Mouse (Mus musculus): ENCODE results near the gene Abhd13.

The Abhd13 gene

DNA sequence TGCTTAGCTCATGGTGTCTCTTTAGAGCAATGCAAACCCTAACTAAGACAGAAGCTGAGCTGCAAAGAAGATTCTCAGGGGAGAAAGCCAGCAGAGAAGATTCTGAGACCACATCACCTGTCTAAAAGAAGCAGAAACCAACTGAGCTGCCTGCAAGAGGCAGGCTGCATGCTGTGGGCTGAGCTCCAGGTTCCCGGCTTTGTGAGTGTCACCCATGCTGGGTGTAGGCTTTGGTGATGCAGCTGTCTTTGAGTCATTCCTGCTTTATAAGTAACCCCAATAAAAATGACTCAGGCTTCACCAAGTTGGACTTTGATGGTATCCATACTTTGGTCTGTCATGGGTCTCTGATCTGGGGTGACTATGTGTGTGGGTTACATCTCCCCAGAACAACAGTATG is 38.7 kb downstream of the Abhd13 start:
- no peak for DNase-seq (ENCODE audit: low read depth, low spot score)

DNA sequence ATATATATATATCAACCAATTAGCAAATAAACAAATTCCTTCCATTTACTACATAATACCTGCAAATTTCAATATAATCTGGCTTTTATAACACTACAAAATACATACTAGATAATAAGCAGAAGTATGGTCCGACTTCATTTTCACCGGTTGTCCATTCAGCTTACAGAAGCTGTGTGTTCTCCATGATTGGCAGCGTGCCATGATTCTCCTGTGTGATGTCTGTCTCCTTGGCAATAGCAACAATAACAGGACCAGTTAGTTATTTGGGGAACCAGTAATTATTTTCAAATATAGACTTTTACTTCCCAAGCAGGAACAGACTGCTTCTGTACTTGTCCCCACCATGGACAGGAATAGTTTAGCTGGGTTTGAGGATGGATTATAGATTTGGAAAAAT is 39.7 kb downstream of the Abhd13 start:
- no peak for DNase-seq (ENCODE audit: low read depth, low spot score)

- no peak for DNase-seq (ENCODE audit: low read depth, low spot score)
Observed at GRCm38 (mm10) chr8:10030320-10031060, 53.0 kb downstream of the Abhd13 start.

GRCm38 (mm10) chr8:10031177-10031576 is 53.7 kb downstream of the Abhd13 start:
- DNase-seq (ENCODE audit: low read depth, low spot score), result no peak

- no peak for DNase-seq (ENCODE audit: low read depth, low spot score)
Observed at GRCm38 (mm10) chr8:10040866-10041265, 63.4 kb downstream of the Abhd13 start.
